Mouse (Mus musculus) E14TG2a.4 (cell line): ENCODE data around the gene Sat1.
"Not testable (repeated sequence)": the region's sequence is repeated elsewhere in the genome, so short reads cannot be mapped to it uniquely, and the experiment has no call there.

ENCODE experiments used
- H3K27me3 ChIP-seq: 2 replicates; pipeline ENCODE4 v1.6.1; 2014; ENCODE audit warnings: low read length, control low read depth; ENCODE audit not compliant: insufficient read depth
- H3K36me3 ChIP-seq: 2 replicates; pipeline ENCODE4 v1.6.1; 2014; ENCODE audit warnings: low read length, control low read depth; ENCODE audit not compliant: insufficient read depth
- H3K4me1 ChIP-seq: replicated peaks from 2 replicates; pipeline ENCODE4 v1.6.1; 2014; ENCODE audit warnings: low read depth, low read length, control low read depth
- H3K4me3 ChIP-seq: replicated peaks from 2 replicates; pipeline ENCODE4 v1.5.1; 2014; ENCODE audit warnings: mild to moderate bottlenecking, low read length
- H3K9me3 ChIP-seq: 2 replicates; pipeline ENCODE4 v1.6.1; 2014; ENCODE audit warnings: low read length, control low read depth
- CTCF ChIP-seq: conservative IDR thresholded peaks from 2 replicates; pipeline ENCODE4 v1.5.1; 2014; ENCODE audit warnings: low read length
- NANOG ChIP-seq: IDR thresholded peaks from 2 replicates; pipeline ENCODE4 v1.6.1; 2014; ENCODE audit warnings: borderline replicate concordance, low read length, mixed read lengths
- POU5F1 ChIP-seq: IDR thresholded peaks from 2 replicates; pipeline ENCODE4 v1.6.1; 2014; ENCODE audit warnings: low read length, borderline replicate concordance

Sat1 gene

GRCm38 (mm10) chrX:155216271-155216670 lies at the start of gene Sat1:
Gene Sat1 (minus strand): TSS chrX:155216449.
- H3K4me3 ChIP-seq: peak within 1 kb of the TSS; percentile 82
- peaks cover 16% of the 10 kb centered on the region for H3K36me3 ChIP-seq
- no peaks in the 10 kb centered on the region for H3K27me3 ChIP-seq
- TF ChIP-seq CTCF (peak; percentile 19), NANOG (no peak), POU5F1 (no peak)
- peaks cover 4% of the 10 kb centered on the region; the same call in 1 of the 2 replicates for H3K4me1 ChIP-seq
- H3K9me3 ChIP-seq: no peaks in the 10 kb centered on the region

GRCm38 (mm10) chrX:155262915-155263252 lies 46.6 kb upstream of the Sat1 start:
- Histone ChIP-seq H3K9me3 (no peaks in the 10 kb centered on the region), H3K27me3 (no peaks in the 10 kb centered on the region), H3K4me1 (peaks cover 37% of the 10 kb centered on the region), H3K36me3 (peaks cover 16% of the 10 kb centered on the region), H3K4me3 (peak overlapping the region; percentile 83)
- TF ChIP-seq NANOG: no peak
- TF ChIP-seq CTCF: no peak
- no peak for TF ChIP-seq POU5F1

- Histone ChIP-seq H3K4me3 (peak within 1 kb of the TSS; percentile 83), H3K4me1 (peaks cover 37% of the 10 kb centered on the region)
- TF ChIP-seq CTCF: no peak
- TF ChIP-seq POU5F1: no peak
- peak; percentile 36; the same call in 1 of the 2 replicates for TF ChIP-seq NANOG
These were observed 46.1 kb upstream of the Sat1 start, which contains the start of gene Acot9 for GRCm38 (mm10) chrX:155262235-155262914. Gene Acot9 (plus strand): TSS chrX:155262443.

GRCm38 (mm10) chrX:155256856-155257255 lies 40.6 kb upstream of the Sat1 start:
- Histone ChIP-seq H3K9me3 (no peaks in the 10 kb centered on the region), H3K36me3 (no peaks in the 10 kb centered on the region), H3K27me3 (no peaks in the 10 kb centered on the region), H3K4me3 (no peak overlapping the region), H3K4me1 (peaks cover 9% of the 10 kb centered on the region)
- TF ChIP-seq POU5F1: no peak
- no peak for TF ChIP-seq NANOG
- TF ChIP-seq CTCF: no peak

More at GRCm38 (mm10) chrX:155262235-155262914, 46.1 kb upstream of the Sat1 start, which contains the start of gene Acot9:
- no peaks in the 10 kb centered on the region for H3K27me3 ChIP-seq
- H3K9me3 ChIP-seq: no peaks in the 10 kb centered on the region
- peaks cover 16% of the 10 kb centered on the region for H3K36me3 ChIP-seq

GRCm38 (mm10) chrX:155218277-155218676 lies 2.0 kb upstream of the Sat1 start:
- Histone ChIP-seq H3K27me3 (no peaks in the 10 kb centered on the region), H3K36me3 (peaks cover 11% of the 10 kb centered on the region), H3K4me1 (peaks cover 4% of the 10 kb centered on the region; the same call in 1 of the 2 replicates), H3K9me3 (no peaks in the 10 kb centered on the region), H3K4me3 (no peak overlapping the region)
- TF ChIP-seq CTCF: no peak
- TF ChIP-seq NANOG: no peak
- no peak for TF ChIP-seq POU5F1

GRCm38 (mm10) chrX:155215501-155216248 lies 574 bp downstream of the Sat1 start:
- no peaks in the 10 kb centered on the region for H3K27me3 ChIP-seq
- peaks cover 16% of the 10 kb centered on the region for H3K36me3 ChIP-seq
- no peaks in the 10 kb centered on the region for H3K9me3 ChIP-seq
- H3K4me3 ChIP-seq: peak overlapping the region; percentile 82
- H3K4me1 ChIP-seq: peaks cover 4% of the 10 kb centered on the region; the same call in 1 of the 2 replicates
- TF ChIP-seq CTCF (no peak), POU5F1 (no peak), NANOG (no peak)

- Histone ChIP-seq H3K27me3 (no peaks in the 10 kb centered on the region), H3K36me3 (peaks cover 16% of the 10 kb centered on the region), H3K4me3 (peak overlapping the region; percentile 82; the same call in 1 of the 2 replicates), H3K9me3 (no peaks in the 10 kb centered on the region), H3K4me1 (peaks cover 4% of the 10 kb centered on the region; the same call in 1 of the 2 replicates)
- TF ChIP-seq NANOG: no peak
- no peak for TF ChIP-seq POU5F1
- no peak for TF ChIP-seq CTCF
These were observed 1.7 kb downstream of the Sat1 start for GRCm38 (mm10) chrX:155214291-155215136.

GRCm38 (mm10) chrX:155208671-155209070 lies 7.6 kb downstream of the Sat1 start:
- Histone ChIP-seq H3K4me3 (no peak overlapping the region), H3K9me3 (no peaks in the 10 kb centered on the region), H3K36me3 (peaks cover 9% of the 10 kb centered on the region), H3K4me1 (0 out of 2 replicates have a peak, but pooled peaks cover 3% of the 10 kb centered on the region), H3K27me3 (no peaks in the 10 kb centered on the region)
- peak; percentile 56; the same call in 1 of the 2 replicates for TF ChIP-seq NANOG
- TF ChIP-seq POU5F1: no peak
- no peak for TF ChIP-seq CTCF

GRCm38 (mm10) chrX:155205436-155205835 lies 10.8 kb downstream of the Sat1 start:
- not testable (repeated sequence) for H3K36me3 ChIP-seq, H3K4me3 ChIP-seq, H3K27me3 ChIP-seq, H3K9me3 ChIP-seq, H3K4me1 ChIP-seq
